Mouse (Mus musculus) bone marrow macrophage, adult 2 months (primary cell): ENCODE results near the gene Patl1. TPM values are rescaled to one million over a fixed set of nuclear protein-coding genes. Genes with fewer than 3 reads are reported as not detected.
"Not testable (repeated sequence)": the region's sequence is repeated elsewhere in the genome, so short reads cannot be mapped to it uniquely, and the experiment has no call there.

Experiments
- H3K27ac ChIP-seq: 2 replicates; pipeline ENCODE4 v1.5.1; 2012; ENCODE audit warnings: low read depth, low read length; ENCODE audit not compliant: insufficient read depth
- H3K4me1 ChIP-seq: 2 replicates; pipeline ENCODE4 v1.6.1; 2012; ENCODE audit warnings: low read length; ENCODE audit not compliant: control insufficient read depth, insufficient read depth
- H3K4me3 ChIP-seq: 2 replicates; pipeline ENCODE4 v1.5.1; 2012; ENCODE audit warnings: mild to moderate bottlenecking, low read length, moderate library complexity; ENCODE audit not compliant: insufficient read depth
- CTCF ChIP-seq: IDR thresholded peaks from 2 replicates; pipeline ENCODE4 v1.5.1; 2012; ENCODE audit warnings: low read depth, mild to moderate bottlenecking, low read length, moderate library complexity
- POLR2A ChIP-seq: IDR thresholded peaks from 2 replicates; pipeline ENCODE4 v1.6.1; 2012; ENCODE audit warnings: mild to moderate bottlenecking, low read depth, low read length, borderline replicate concordance
- polyA plus RNA-seq: library from polyadenylated mRNA; stranded (reverse); fragments of >200 nt; gene quantifications from 2 replicates; pipeline ENCODE4 v1.2.4, GENCODE M21; 2012; ENCODE audit not compliant: missing spikeins, insufficient read depth, insufficient read length

The Patl1 gene
- polyA plus RNA-seq: 26.7 and 31.3 TPM in 2 replicates

DNA sequence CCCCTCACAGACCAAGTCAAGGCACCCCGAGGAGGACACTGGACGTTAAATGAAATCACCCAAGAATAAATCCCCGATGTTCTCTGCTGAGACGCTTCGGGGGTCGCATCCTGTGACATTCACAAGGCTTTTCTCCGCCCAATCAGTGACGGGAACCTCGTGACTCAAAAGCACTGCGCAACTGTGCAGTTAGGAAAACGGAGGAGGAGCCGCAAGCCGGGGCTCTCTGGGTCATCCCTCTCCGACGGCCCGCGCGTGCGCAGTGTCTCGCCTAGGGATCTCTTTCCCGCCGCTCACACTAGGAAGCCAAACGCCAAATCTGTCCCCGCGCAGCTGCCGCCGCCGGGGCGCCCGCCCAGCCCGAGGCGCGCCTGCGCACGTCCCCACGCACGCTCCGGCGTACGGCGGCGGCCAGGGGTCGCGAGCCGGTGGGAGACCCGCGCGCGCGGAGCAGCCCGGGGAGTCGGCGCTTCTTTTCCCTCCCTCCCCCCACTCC lies at the start of gene Patl1:
Gene Patl1, plus strand, starts transcription at position 363 of the 496 bp plus-strand sequence.
- Histone ChIP-seq H3K27ac (peak within 1 kb of the TSS; percentile 92), H3K4me1 (peaks cover 13% of the 10 kb centered on the region), H3K4me3 (peak within 1 kb of the TSS; percentile 72)
- TF ChIP-seq POLR2A: no peak
- TF ChIP-seq CTCF: no peak

DNA sequence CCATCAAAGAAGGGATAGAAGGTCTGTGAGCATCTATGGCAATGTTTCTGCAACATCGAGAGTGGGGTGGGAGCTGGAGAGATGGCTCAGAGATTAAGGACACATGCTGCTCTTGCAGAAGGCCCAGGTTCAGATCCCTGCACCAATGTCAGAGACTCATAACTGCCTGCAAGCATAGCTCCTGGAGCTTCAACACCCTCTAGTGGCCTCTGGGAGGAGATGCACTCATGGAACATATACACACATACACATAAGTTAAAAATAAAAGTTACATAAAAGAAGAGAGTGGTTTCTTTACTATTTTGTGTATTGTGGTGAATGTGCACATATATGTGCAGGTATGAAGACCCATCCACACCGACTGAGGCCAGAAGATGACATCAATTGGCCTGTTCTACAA lies 44.4 kb upstream of the Patl1 start:
- TF ChIP-seq CTCF (no peak), POLR2A (no peak)
- Histone ChIP-seq H3K27ac (no peak overlapping the region), H3K4me1 (no peaks in the 10 kb centered on the region), H3K4me3 (no peak overlapping the region)

DNA sequence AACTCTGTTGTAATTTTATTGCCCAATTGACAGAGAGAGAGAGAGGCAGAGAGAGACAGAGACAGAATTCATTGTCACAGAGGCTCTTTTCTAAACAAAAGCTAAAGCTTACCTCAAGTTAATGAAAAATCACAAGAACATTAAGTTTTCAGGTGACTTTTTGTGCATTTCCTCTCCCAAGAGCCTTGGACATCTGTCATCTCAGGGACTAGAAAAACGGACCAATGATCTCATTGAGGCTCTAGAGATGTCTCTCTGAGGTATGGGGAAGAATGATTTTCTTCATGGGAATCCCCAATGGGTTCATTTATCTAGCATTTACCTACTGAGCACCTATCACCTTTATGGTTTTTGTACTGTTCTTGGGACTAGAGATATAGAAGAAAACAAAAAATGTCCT lies 37.2 kb upstream of the Patl1 start, which contains the start of gene Olfr1419:
Gene Olfr1419, minus strand, starts transcription at position 101 of the 400 bp plus-strand sequence.
- H3K4me1 ChIP-seq: no peaks in the 10 kb centered on the region
- no peak for TF ChIP-seq POLR2A
- no peak for TF ChIP-seq CTCF
- no peak within 1 kb of the TSS for H3K4me3 ChIP-seq
- no peak within 1 kb of the TSS for H3K27ac ChIP-seq

DNA sequence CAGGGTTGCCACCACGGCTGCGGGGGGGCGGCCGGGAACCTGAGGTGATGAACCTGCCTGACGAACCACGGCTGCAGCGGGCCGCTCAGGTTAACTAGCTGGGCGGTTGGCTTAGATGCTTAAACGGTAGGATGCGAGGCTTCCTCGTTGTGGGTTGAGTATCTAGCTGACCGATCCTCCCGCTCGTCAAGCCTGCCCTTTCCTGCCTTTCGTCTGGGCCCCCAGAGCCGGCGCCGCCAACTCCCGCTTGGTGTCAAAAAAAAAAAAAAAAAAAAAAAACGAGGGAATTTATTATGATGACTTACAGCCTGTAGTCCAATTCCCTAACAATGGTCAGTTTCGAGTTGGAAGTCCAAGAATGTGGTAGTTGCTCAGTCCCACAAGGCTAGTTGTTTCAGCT lies 33.8 kb upstream of the Patl1 start:
- not testable (repeated sequence) for H3K27ac ChIP-seq, H3K4me3 ChIP-seq, H3K4me1 ChIP-seq

DNA sequence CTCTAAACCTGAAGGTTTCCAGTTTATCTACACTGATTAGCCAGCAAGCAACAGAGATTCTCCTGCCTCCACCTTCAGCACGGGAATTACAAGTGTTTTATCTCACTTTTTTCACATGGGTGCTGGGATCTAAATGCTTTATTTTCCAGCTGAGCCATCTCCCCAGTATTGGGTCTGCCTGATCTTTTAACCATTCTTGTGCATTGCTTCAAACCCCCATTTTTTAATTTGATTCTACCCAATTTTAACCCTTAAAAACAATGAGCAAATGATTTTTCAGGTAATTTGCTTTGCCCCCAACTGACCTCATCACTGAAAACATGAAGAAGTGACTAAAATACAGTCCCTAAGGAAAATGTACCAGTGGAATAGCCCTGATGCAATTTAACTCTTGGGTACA lies 25.9 kb upstream of the Patl1 start, which contains the start of gene Olfr1420:
Gene Olfr1420, plus strand, starts transcription at position 301 of the 400 bp plus-strand sequence.
- Histone ChIP-seq H3K4me1 (no peaks in the 10 kb centered on the region), H3K4me3 (no peak within 1 kb of the TSS), H3K27ac (no peak within 1 kb of the TSS)
- TF ChIP-seq POLR2A (no peak), CTCF (no peak)

DNA sequence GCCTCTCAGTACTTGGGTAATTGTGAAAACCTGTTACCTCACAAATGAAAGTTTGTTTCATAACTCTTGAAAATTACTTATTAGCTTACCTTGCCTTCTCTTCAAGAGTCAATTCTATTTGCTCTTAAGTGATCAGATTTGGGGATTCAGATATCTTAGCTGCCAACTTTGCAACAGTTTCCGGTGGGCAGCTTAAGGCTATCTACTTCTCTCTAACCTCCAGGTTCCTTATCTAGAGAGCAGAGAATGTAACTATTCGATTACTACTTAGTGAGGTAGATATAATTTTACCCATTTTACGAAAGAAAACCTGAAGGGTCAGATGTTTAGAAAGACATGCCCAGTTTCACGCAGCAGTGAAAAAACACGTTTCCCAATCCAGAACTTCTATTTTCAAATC lies 1.2 kb upstream of the Patl1 start:
- peak overlapping the region; percentile 92 for H3K27ac ChIP-seq

DNA sequence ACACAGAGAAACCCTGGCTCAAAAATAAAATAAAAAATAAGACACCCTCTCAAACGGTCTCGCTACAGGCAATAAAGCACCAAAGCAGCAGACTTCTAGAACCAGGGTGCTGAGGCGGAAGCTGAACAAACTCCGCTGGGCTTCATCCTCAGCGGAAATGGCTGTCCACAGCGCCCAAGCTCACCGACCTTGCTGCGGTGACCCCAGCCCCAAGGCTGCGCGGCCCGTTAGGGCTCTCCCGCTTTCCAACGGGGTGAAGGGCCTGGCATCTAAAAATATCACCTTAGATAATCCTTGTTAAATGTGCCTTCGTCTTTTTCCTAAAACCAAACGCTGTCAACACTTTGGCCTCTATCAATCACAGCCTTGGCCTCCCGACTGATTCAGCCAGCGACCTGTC lies 596 bp upstream of the Patl1 start:
- TF ChIP-seq CTCF (no peak), POLR2A (no peak)
- peak overlapping the region; percentile 92 for H3K27ac ChIP-seq
- peaks cover 13% of the 10 kb centered on the region for H3K4me1 ChIP-seq
- H3K4me3 ChIP-seq: peak overlapping the region; percentile 72

More for the DNA sequence above, 1.2 kb upstream of the Patl1 start:
- H3K4me3 ChIP-seq: peak overlapping the region; percentile 72
- TF ChIP-seq POLR2A (no peak), CTCF (no peak)
- peaks cover 13% of the 10 kb centered on the region for H3K4me1 ChIP-seq

DNA sequence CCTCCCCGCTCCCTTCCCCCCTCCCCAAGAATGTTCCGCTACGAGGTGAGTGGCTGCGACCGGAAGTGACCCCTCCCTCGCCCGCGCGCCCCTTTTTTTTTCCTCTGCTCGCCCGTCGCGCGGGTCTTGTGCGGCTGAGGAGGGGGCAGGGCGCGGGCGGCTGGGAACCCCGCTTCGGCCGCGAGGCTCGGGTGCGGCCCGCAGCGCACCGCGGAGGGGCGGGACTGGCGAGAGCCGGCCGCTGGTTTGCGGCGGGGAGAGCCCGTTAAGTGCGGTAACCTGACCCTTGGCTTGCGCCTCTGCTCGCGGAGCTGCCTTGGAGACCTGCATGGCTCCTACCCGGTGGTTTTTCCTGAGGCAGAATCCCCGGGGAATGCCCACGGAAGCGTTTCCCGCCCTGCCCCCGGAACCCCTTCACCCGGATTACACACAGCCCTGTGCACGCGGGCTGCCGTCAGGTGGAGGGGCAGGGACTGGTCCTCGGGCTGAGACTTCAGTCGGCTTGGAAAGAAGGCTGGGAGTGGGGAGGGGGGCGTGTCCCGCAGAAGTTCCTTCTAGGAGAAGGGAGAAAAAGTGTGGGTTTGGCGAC lies 428 bp downstream of the Patl1 start:
- TF ChIP-seq CTCF (no peak), POLR2A (no peak)
- H3K27ac ChIP-seq: peak overlapping the region; percentile 78
- peaks cover 15% of the 10 kb centered on the region for H3K4me1 ChIP-seq
- H3K4me3 ChIP-seq: peak overlapping the region; percentile 64

DNA sequence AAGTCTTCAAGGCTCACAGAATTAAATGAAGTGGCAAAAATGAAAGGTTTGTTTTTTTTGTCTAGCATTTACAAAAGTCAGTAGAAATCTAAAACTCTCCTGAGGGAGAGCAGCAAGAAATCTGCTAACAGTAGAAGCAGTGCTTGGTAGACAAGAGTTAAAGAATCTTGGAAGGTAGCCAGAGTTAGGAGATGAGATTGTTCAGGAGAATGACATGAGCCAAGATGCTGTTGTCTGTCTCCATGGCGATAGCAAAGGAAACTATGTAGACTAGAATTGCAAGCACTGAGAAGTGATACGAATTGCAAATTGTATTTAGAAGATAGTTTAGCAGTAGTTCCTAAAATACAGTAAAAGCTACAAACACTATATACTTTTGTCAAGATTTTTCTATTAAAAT lies 3.6 kb downstream of the Patl1 start:
- H3K4me1 ChIP-seq: peaks cover 13% of the 10 kb centered on the region
- TF ChIP-seq CTCF: no peak
- no peak overlapping the region for H3K27ac ChIP-seq
- H3K4me3 ChIP-seq: no peak overlapping the region

DNA sequence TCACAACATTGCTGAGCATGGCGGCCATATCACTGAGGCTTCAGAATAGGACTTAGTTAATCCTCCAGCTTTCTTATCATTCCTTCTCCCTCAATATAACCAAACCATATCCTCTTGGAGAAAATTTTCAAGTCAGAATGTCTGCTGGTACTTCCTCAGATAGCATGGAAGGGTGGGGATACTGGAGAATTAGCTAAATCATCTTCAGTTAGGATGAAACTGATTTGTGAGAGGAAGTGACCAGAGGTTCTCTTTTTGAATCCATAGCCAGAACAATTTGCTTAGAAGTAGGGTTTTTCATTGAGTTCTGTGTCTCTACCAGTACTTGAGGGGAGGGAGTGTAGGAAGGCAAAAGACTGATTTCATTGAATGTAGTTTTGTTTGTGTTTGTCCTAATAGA lies 9.9 kb downstream of the Patl1 start:
- H3K27ac ChIP-seq: peak overlapping the region; percentile 2; the same call in 1 of the 2 replicates
- H3K4me3 ChIP-seq: no peak overlapping the region
- TF ChIP-seq POLR2A (no peak), CTCF (no peak)
- H3K4me1 ChIP-seq: peaks cover 21% of the 10 kb centered on the region

DNA sequence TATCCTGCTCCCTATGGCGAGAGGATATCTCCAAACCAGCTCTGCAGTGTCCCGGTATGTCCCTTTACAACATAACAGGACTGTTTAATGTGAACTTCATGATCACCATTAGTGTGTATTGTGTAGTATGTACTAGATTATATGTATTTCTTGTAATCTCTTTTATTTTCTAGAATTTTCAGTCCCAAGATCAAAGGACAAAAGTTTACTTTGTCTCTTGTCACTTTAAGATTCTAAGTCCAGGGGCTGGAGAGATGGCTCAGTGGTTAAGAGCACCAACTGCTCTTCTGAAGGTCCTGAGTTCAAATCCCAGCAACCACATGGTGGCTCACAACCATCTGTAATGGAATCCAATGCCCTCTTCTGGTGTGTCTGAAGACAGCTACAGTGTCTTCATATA lies 10.3 kb downstream of the Patl1 start:
- not testable (repeated sequence) for H3K27ac ChIP-seq
- peaks cover 19% of the 10 kb centered on the region for H3K4me1 ChIP-seq

More for the DNA sequence above, 10.3 kb downstream of the Patl1 start:
- not testable (repeated sequence) for H3K4me3 ChIP-seq
